Mouse (Mus musculus) B cell, adult 2 months (primary cell): ENCODE measurements around the gene Nlrp6.
"Not testable (repeated sequence)": the region's sequence is repeated elsewhere in the genome, so short reads cannot be mapped to it uniquely, and the experiment has no call there.

ENCODE experiments used
- DNase-seq, 2 experiments: peaks; one replicate each; pipeline ENCODE4 v3.0.0; 2022

Gene Nlrp6

GRCm38 (mm10) chr7:140920418-140921029 lies at the start of gene Nlrp6:
TSS of gene Nlrp6 (plus strand) at chr7:140920902.
- no peak for DNase-seq

GRCm38 (mm10) chr7:140874224-140874623 lies 46.5 kb upstream of the Nlrp6 start:
- no peak for DNase-seq

DNA sequence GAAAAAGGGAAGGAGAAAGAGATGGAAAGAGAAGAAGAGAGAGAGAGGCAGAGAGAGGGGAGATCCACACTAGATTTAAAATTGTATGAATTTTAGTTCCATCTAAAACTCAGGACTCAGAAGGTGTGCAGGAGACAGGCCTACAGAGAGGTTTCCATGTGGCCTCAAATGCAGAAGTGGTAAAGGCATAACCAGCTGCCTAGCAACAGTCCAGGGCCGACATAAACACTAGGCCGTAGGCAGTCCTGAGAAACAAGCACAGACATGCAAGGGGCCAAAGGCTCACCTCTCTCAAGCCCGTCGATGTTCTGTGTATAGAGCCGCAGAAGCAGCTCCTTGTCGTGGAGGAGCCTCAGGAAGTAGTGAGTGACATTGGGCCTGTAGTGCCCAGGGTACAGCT lies 43.3 kb upstream of the Nlrp6 start:
- peak; percentile 32 to 39 for DNase-seq

DNA sequence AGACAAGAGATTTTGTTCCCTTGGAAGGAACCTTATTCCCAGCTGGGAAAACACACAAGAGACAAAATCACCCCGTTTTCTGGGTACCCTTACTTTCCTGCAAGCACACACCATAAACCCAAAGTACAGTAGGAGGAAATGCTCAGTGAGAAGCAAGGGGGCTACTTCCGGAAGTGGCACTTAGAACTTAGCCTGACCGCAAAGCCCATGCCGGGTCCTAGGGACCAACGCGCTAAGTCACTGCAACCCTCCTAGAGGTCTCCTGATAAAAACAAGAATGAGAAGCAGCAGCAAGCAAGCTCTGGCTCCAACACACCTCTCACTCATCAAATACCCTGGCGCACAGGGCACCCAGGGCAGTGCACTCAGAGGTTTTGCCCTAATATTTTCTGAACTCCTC lies 41.3 kb upstream of the Nlrp6 start:
- peak; percentile 14 to 19 for DNase-seq

- no peak for DNase-seq
Measured at GRCm38 (mm10) chr7:140880419-140880818, 40.3 kb upstream of the Nlrp6 start.

DNA sequence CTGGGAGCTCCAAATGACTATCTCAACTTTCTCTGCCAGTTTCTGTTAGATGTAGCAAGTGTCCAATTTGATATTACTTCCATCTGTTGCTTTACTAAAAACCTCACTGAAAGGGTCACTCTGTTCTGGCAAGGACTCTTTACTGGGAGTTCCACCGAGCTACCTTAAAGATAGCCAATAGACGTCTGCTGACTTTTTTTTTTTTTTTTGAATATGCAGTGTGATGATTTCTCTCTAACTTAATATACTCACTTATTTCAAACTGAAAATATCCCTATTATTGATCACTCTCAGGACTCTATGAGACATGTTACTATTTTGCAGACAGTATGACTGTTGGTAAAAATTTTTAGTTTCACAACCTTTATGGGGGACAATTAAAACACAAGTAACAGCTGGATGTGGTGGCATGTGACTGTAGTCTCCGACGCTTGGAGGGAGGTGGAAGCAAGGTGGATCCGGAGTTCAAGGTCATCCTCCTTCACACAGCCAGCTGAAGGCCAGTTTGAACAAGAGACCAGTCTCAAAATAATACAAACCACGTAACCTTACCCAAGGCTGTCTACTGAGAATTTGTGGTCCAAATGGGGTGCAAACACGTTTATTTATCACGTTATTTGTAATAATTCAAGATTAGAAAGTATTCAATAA lies 39.7 kb upstream of the Nlrp6 start:
- no peak for DNase-seq

DNA sequence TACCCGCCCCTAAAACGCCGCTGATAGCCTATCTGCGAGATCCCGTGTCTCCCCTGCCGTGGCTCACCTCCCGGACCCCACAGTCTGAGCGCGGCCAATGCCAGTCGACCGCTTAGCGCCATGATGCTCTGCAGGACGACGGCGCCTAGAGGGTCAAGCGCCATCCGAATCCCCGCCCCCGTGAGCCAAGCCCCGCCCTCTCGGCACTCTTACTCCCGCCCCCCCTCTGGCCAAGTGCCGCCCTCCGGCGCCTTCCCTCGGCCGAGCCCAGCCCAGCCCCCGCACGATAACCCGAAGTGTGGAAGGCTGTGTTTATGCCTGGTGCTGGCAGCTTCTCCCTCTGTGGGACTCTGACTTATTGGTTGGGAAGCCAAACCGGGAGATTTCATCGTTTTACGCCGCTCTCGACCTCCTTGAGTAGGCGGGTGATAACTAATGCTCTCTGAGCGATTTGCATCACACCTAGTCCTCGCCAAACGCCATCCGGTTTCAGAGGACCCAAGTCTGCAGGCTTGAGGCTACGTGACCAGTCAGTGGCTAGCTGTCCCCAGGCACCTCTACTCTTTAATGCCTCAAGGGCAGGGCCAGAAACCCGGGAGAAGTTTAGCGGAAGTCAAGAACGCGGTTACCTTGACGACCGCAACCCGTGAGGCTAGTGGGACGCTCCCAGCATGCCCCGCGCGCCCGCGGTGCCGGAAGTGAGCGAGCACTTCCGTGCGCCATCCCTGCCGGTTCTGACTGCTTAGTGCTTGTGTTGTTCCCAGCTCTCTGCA lies 38.8 kb upstream of the Nlrp6 start, which contains the start of the genes Psmd13 and Sirt3:
Gene Psmd13, plus strand, starts transcription at position 273 of the 773 bp plus-strand sequence.
Gene Sirt3, minus strand, starts transcription at position 614 of the 773 bp plus-strand sequence.
- peak; percentile 94 to 95 for DNase-seq

- DNase-seq: no peak
Measured at GRCm38 (mm10) chr7:140882469-140882803, 38.3 kb upstream of the Nlrp6 start.

DNA sequence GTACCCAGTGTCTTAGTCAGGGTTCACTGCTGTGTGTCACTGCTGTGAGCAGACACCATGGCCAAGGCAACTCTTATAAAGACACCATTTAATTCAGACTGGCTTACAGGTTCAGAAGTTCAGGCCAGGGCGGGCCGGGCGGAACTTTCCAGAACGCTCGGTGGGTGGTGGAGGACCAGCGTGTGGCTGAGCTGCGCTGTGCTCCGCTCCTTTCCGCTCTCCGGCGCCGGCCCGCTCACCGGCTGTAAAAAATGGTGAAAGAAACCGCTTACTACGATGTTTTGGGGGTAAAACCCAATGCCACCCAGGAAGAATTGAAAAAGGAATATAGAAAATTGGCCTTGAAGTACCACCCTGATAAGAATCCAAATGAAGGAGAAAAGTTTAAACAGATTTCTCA lies 30.1 kb upstream of the Nlrp6 start:
- DNase-seq: not testable (repeated sequence)

DNA sequence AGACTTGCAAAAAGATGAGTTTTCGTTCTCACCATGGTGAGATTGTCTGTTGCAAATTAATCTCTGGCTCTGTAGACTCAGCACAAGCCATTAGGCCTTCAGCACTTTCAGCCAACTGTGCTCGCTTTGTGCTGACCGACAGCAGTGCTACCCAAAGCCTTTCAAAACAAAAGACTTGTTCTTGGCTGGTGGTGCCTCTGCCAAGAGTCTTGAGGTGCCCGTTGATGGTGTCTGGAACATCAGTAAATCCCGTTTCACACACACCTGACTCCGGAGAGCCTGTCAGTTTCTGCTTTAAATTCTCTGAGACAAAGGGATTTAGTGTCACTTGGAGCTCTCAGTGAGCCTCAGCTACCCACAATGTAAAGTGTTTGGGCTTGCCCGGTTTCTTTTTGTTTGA lies 26.7 kb upstream of the Nlrp6 start:
- no peak for DNase-seq

DNA sequence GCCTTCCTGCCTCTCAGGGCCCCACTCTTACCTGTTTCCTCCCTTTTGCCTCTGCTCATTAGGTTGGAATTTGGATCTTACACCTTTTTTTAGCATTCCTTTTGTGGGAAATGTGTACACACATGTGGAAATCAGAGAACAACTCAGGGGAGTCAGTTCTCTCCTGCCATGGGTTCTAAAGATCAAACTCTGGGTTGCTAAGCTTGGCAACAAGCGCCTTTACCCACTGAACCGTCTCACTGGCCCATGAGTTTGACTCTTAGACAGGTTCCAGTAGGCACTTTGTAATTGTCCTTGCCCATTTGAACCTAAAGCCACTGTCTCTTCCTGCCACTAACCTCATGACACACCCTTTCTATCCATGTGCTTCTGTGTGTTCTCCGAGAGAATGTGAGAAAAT lies 26.1 kb upstream of the Nlrp6 start:
- DNase-seq: no peak

DNA sequence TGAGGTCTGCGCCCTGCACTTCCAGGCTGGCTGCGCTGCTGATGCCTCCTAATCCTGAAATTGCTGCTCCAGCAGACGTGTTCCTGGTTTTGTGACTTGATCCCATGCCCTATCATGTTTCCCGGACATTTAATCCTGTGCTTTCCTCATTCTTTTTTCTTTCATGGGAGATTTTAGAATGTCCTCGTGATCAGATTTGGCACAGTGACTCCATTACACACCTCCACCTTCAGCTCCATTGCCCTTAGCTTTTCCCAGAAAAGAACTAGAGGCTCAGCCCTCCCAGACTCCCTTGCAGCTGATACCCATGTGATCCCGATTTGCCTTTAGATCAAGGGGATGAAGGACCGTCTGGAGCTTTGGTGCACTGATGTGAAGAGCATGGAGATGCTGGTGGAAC lies 22.8 kb upstream of the Nlrp6 start:
- no peak for DNase-seq

GRCm38 (mm10) chr7:140899121-140899520 lies 21.6 kb upstream of the Nlrp6 start:
- DNase-seq: no peak

- no peak for DNase-seq
Measured at GRCm38 (mm10) chr7:140900220-140900619, 20.5 kb upstream of the Nlrp6 start, which contains the start of gene Cox8b. TSS of gene Cox8b (minus strand) at chr7:140900446.

DNA sequence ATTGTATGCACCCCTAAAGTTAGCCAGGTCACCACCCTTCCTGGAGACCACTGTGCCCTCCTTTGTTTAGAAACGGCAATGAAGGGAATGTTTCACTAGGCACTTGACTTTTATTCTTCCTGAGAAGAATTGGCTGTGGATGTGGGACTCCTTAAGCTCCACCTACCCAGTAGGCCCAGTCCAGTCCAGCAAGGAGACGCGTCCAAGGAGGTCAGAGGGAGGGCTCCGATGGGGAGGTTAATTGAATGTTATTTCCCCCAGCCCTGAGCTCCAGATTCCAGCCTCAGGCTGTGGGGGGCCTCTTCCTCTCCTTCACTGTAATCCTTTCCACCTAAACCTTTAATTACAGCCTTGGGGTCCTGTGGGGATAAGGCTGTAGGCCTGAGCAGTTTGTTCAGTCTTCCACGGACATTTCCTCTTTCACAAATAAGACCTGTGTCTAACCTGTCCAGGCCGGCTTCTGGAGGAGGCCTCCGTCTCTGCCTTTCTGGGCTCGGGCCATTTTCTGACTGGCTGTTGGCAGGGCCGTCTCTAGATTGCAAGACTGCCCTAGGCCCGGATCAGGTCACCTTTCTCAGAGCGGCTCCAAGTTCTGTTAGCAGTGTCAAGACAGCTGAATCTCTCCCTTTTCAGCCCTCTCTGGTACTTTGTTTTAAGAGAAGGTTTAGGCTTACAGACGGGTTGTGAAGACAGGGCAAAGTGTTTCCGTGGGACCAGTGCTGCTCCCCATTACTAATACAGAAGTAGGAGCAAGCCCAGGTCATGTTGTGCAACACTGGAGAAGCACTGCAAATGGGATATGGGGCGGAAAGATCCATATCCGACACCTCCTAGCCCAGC lies 18.4 kb upstream of the Nlrp6 start:
- no peak for DNase-seq

DNA sequence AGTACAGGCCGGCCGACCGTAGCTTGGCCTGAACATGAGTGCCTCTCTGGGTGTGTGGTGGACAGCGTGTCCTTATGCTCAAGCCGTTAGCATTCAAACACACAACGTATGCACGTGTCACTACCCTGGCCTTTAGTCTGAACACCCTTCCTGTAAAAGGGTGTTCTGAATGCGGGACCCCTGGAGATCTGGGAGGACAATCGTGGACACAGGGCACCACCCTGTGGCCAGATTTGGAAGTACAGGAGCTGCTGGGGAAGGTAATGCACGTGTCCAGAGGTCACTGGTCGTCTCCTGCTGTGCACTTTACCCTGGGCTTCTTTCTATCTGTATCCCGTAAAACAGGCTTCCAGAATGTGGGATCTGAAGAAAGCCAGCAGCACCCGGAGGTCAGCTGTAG lies 17.5 kb upstream of the Nlrp6 start:
- peak; percentile 87 to 88 for DNase-seq

DNA sequence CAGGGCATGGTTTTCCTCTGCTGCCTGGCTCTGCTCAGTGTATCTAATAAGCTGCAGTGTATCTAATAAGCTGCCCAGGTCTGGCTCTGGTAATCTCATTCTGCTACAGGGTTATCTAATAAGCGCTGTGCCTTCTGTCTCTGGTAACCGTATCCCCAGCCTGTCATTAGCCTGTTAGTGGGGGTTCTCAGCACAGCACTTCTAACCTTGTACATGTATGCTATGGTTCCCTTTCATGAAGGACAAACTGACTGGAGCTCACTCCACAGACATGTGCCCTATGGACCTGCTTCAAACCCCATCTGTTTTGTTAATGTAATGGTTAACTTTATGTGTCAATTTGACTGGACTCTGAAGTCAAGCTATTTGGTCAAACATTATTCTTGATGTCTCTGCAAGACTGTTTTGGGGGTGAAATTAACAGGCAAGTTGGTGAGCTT lies 15.0 kb upstream of the Nlrp6 start:
- DNase-seq: no peak

DNA sequence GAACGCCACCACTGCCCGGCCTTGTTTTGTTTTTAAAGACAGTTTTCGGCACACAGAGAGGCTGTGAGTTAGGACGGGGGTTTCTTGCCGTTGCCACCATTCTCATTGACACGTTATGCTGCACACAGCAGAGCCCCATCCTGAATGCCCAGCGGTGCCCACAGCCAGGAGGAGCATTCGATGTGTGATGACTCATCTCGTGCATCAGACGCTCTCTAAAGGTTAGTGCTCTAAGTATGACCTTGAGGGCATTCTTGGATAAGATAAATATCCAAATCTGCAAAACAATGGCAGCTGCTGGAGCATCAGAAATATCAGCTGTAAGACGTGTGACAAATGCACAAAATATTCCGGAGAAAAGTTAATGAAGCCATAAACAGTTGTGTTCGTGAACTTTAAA lies 13.6 kb upstream of the Nlrp6 start:
- DNase-seq: no peak

DNA sequence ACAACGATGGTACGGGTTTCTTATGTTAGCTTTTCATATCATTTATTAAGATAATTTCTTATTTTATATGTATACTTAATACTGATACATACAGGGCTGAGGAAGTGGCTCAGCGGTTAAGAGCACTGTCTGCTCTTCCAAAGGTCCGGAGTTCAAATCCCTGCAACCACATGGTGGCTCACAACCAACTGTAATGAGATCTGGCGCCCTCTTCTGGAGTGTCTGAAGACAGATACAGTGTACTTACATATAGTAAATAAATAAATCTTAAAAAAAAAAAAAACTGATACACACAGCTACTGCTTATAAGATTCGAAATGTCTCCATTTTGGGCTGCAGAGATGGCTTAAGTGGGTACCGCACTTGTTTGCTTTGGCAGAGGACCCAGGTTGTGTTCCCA lies 13.0 kb upstream of the Nlrp6 start:
- DNase-seq: peak; percentile 21 to 28

DNA sequence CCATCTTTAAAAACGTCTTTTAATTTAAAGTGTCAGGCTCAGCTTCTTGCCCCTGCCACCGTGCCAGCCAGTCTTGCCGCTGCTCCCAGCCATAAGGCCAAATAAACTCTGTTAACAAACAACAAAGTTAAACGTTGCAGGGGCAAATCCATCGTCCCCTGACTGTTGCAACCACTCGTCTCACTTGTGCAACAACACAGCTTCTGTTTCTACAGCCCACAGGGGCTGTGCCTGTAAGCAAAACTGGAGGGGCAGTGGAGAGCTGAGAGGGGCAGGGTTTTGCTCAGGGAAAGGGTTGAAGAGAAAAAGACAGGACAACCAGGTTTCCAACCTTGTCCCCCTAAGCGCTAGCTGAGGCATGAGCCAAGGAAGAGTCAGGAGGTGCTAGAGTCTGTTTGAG lies 12.5 kb upstream of the Nlrp6 start:
- no peak for DNase-seq

GRCm38 (mm10) chr7:140908634-140909107 lies 12.0 kb upstream of the Nlrp6 start:
- peak; percentile 73 to 76 for DNase-seq

DNA sequence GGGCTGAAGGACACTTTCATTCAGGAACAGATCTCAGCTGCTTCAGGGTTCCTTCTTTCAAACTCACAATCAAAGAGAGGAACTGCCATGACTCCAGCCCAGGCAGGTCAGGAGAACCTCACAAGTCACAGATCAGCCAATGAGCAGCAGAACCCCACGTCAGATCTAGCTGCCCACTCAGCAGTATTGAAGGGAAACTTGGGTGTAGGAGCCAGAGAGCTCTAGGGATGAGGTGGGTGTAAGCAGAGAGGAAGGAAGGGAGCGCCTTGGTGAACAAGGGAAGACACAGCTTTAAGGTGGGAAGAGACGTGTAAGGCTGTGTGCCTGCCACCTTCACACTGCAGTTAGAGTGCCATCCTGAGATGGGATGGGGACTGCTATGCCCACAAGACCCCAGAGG lies 8.4 kb upstream of the Nlrp6 start:
- no peak for DNase-seq
